Mouse (Mus musculus): ENCODE measurements around the gene Gm13101. TPM values are rescaled to one million over a fixed set of nuclear protein-coding genes. Genes with fewer than 3 reads are reported as not detected.
"Not testable (repeated sequence)": the region's sequence is repeated elsewhere in the genome, so short reads cannot be mapped to it uniquely, and the experiment has no call there.

Gm13101 gene
- not detected in 2 replicates for polyA plus RNA-seq (2012; rRNA removed)

GRCm38 (mm10) chr4:143966850-143967249 is at the start of gene Gm13101:
TSS of gene Gm13101 (minus strand) at chr4:143966950.
- DNase-seq (ENCODE audit: extremely low spot score in 1 of 2, low spot score in 1 of 2), result not testable (repeated sequence)

GRCm38 (mm10) chr4:143994269-143994668 is 27.5 kb upstream of the Gm13101 start, which contains the start of gene Pramef17:
TSS of gene Pramef17 (minus strand) at chr4:143994369.
- DNase-seq (ENCODE audit: extremely low spot score in 1 of 2, low spot score in 1 of 2), result not testable (repeated sequence)

GRCm38 (mm10) chr4:143988126-143988525 is 21.4 kb upstream of the Gm13101 start:
- peak; percentile 44 to 74 for DNase-seq (ENCODE audit: extremely low spot score in 1 of 2, low spot score in 1 of 2)

- DNase-seq (ENCODE audit: extremely low spot score in 1 of 2, low spot score in 1 of 2), result peak; percentile 61 to 71
Observed at GRCm38 (mm10) chr4:143987475-143987941, 20.8 kb upstream of the Gm13101 start.

- peak; percentile 11 to 60 for DNase-seq (ENCODE audit: extremely low spot score in 1 of 2, low spot score in 1 of 2)
Observed at GRCm38 (mm10) chr4:143985733-143986132, 19.0 kb upstream of the Gm13101 start.

- DNase-seq (ENCODE audit: extremely low spot score in 1 of 2, low spot score in 1 of 2), result peak; percentile 2 to 18
Observed at GRCm38 (mm10) chr4:143985165-143985564, 18.4 kb upstream of the Gm13101 start.

GRCm38 (mm10) chr4:143983446-143983845 is 16.7 kb upstream of the Gm13101 start:
- DNase-seq (ENCODE audit: extremely low spot score in 1 of 2, low spot score in 1 of 2), result not testable (repeated sequence)

GRCm38 (mm10) chr4:143950916-143951315 is 15.8 kb downstream of the Gm13101 start, which contains the start of gene Pramef25:
TSS of gene Pramef25 (minus strand) at chr4:143951016.
- not testable (repeated sequence) for DNase-seq (ENCODE audit: extremely low spot score in 1 of 2, low spot score in 1 of 2)

Other genes with a start within 250 kb of the Gm13101 start
- not detected in 2 replicates for gene Gm13078, start 247.5 kb downstream of the Gm13101 start, polyA plus RNA-seq (2012; rRNA removed)
- gene Gm13023, start 177.6 kb downstream of the Gm13101 start, polyA plus RNA-seq (2012; rRNA removed), result not detected in 2 replicates
- not detected in 2 replicates for gene Gm13084, start 150.9 kb downstream of the Gm13101 start, polyA plus RNA-seq (2012; rRNA removed)
- not detected in 2 replicates for gene Gm13103, start 120.5 kb downstream of the Gm13101 start, polyA plus RNA-seq (2012; rRNA removed)
- gene Pramef6, start 66.6 kb downstream of the Gm13101 start, polyA plus RNA-seq (2012; rRNA removed), result not detected in 2 replicates
- not detected in 2 replicates for gene Pramef25, start 15.9 kb downstream of the Gm13101 start, polyA plus RNA-seq (2012; rRNA removed)
- gene Pramef17, start 27.4 kb upstream of the Gm13101 start, polyA plus RNA-seq (2012; rRNA removed), result not detected in 2 replicates
- not detected in 2 replicates for gene Pramel4, start 92.2 kb upstream of the Gm13101 start, polyA plus RNA-seq (2012; rRNA removed)
- gene Gm13102, start 139.5 kb upstream of the Gm13101 start, polyA plus RNA-seq (2012; rRNA removed), result not detected in 2 replicates
- not detected in 2 replicates for gene Oog3, start 195.7 kb upstream of the Gm13101 start, polyA plus RNA-seq (2012; rRNA removed)
- not detected in 2 replicates for gene Oog2, start 223.8 kb upstream of the Gm13101 start, polyA plus RNA-seq (2012; rRNA removed)
- gene C87977, start 246.4 kb upstream of the Gm13101 start, polyA plus RNA-seq (2012; rRNA removed), result not detected in 2 replicates

All from frontal cortex, adult 2 months (tissue).